Mouse (Mus musculus) limb, embryonic 15.5 days (tissue): Measurements from ENCODE around the gene Metap1d. TPM values are rescaled to one million over a fixed set of nuclear protein-coding genes. Genes with fewer than 3 reads are reported as not detected.

ENCODE experiments used
- ATAC-seq: fragments of 200-750 bp; cut with Nextera tagmentation; 2 replicates; pipeline ENCODE4 v1.8.0; 2017; ENCODE audit warnings: low read depth, moderate TSS enrichment; ENCODE audit not compliant: insufficient number of reproducible peaks, low FRiP score, low TSS enrichment
- H3K27ac ChIP-seq: fragments of 300-500 bp; sonication (generic); 2 replicates; pipeline ENCODE4 v1.5.1; 2015; ENCODE audit warnings: moderate library complexity, mild to moderate bottlenecking, inconsistent platforms
- H3K27me3 ChIP-seq: fragments of 300-500 bp; sonication (generic); 2 replicates; pipeline ENCODE4 v1.6.1; 2015; ENCODE audit warnings: inconsistent platforms
- H3K36me3 ChIP-seq: fragments of 300-500 bp; sonication (generic); 2 replicates; pipeline ENCODE4 v1.6.1; 2015; ENCODE audit warnings: inconsistent platforms
- H3K4me1 ChIP-seq: fragments of 300-500 bp; sonication (generic); 2 replicates; pipeline ENCODE4 v1.6.1; 2015; ENCODE audit warnings: inconsistent platforms
- H3K4me2 ChIP-seq: fragments of 300-500 bp; sonication (generic); 2 replicates; pipeline ENCODE4 v1.6.1; 2015; ENCODE audit warnings: mild to moderate bottlenecking, inconsistent platforms
- H3K4me3 ChIP-seq: fragments of 300-500 bp; sonication (generic); 2 replicates; pipeline ENCODE4 v1.5.1; 2015; ENCODE audit warnings: mild to moderate bottlenecking, inconsistent platforms
- H3K9ac ChIP-seq: fragments of 300-500 bp; sonication (generic); 2 replicates; pipeline ENCODE4 v1.6.1; 2015; ENCODE audit warnings: inconsistent platforms
- H3K9me3 ChIP-seq: fragments of 300-500 bp; sonication (generic); 2 replicates; pipeline ENCODE4 v1.6.1; 2016; ENCODE audit warnings: inconsistent platforms
- WGBS: fragments of 180-500 bp; shearing (Covaris S2); methylation state at CpG from one replicate; pipeline ENCODE4 v1.1.7; 2015; 5-methylcytosine and 5-hydroxymethylcytosine counted together
- polyA plus RNA-seq: library from polyadenylated mRNA; unstranded; fragments of >200 nt; fragmentation: Nextera tagmentation; extraction: Ambion mirVana; gene quantifications from 2 replicates; pipeline ENCODE4 v1.2.1, GENCODE M21; 2015

Gene Metap1d
- polyA plus RNA-seq, 1 experiment from 2014 or later: 41.6 TPM

- Histone ChIP-seq H3K27me3 (no peaks in the 10 kb centered on the region), H3K9me3 (peaks cover 4% of the 10 kb centered on the region; the same call in 1 of the 2 replicates), H3K27ac (no peak overlapping the region), H3K4me2 (no peak overlapping the region), H3K4me3 (no peak overlapping the region), H3K36me3 (no peaks in the 10 kb centered on the region), H3K4me1 (peaks cover 13% of the 10 kb centered on the region), H3K9ac (no peak overlapping the region)
- no peak for ATAC-seq
- WGBS: 50% methylated on average over 4 of the region's 4 CpGs
These were observed 22.7 kb downstream of the Metap1d start for GRCm38 (mm10) chr2:71475760-71476159.

- Histone ChIP-seq H3K4me2 (no peak overlapping the region), H3K27ac (no peak overlapping the region), H3K9me3 (peaks cover 4% of the 10 kb centered on the region; the same call in 1 of the 2 replicates), H3K4me1 (peaks cover 13% of the 10 kb centered on the region), H3K27me3 (no peaks in the 10 kb centered on the region), H3K4me3 (no peak overlapping the region), H3K36me3 (no peaks in the 10 kb centered on the region), H3K9ac (no peak overlapping the region)
- no peak for ATAC-seq
These were observed 24.7 kb downstream of the Metap1d start for GRCm38 (mm10) chr2:71477787-71478186.

DNA sequence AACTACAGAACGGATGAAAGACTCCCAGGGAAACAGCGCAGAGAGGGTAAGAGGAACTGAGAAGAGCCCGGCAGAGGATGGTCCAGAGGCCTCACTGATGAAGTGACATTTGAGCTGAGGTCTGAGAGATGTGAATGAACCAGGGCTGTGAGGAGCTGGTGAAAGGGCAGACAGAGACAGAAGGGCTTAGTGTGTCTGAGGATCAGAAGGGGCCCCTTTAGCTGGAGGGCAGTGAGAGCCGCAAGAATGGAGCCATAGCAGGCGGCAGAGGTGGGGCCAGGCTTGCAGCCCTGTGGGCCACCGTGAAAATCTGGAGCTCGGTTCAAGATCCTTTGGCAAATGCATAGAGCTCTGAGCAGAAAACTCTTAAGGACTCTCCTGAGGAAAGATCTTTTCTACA, 26.8 kb downstream of the Metap1d start:
- Histone ChIP-seq H3K4me2 (no peak overlapping the region), H3K27me3 (no peaks in the 10 kb centered on the region), H3K4me1 (peaks cover 11% of the 10 kb centered on the region), H3K27ac (no peak overlapping the region), H3K36me3 (no peaks in the 10 kb centered on the region), H3K9ac (no peak overlapping the region), H3K4me3 (no peak overlapping the region), H3K9me3 (peaks cover 4% of the 10 kb centered on the region; the same call in 1 of the 2 replicates)
- ATAC-seq: no peak
- 18% methylated on average over 7 of the region's 7 CpGs for WGBS

- no peak for ATAC-seq
These were observed 28.7 kb downstream of the Metap1d start for GRCm38 (mm10) chr2:71481825-71482224.

GRCm38 (mm10) chr2:71483046-71483716, 30.1 kb downstream of the Metap1d start:
- 57% methylated on average over 10 of the region's 10 CpGs for WGBS
- ATAC-seq: no peak

More at GRCm38 (mm10) chr2:71481825-71482224, 28.7 kb downstream of the Metap1d start:
- Histone ChIP-seq H3K9ac (no peak overlapping the region), H3K9me3 (peaks cover 4% of the 10 kb centered on the region; the same call in 1 of the 2 replicates), H3K4me2 (no peak overlapping the region), H3K36me3 (no peaks in the 10 kb centered on the region), H3K27me3 (no peaks in the 10 kb centered on the region), H3K4me3 (no peak overlapping the region), H3K27ac (no peak overlapping the region), H3K4me1 (peaks cover 5% of the 10 kb centered on the region)
- WGBS: 62% methylated on average over 6 of the region's 6 CpGs

GRCm38 (mm10) chr2:71483717-71484066, 30.6 kb downstream of the Metap1d start:
- Histone ChIP-seq H3K9ac (no peak overlapping the region), H3K27ac (no peak overlapping the region), H3K9me3 (no peaks in the 10 kb centered on the region), H3K4me3 (no peak overlapping the region), H3K4me1 (peaks cover 5% of the 10 kb centered on the region), H3K27me3 (no peaks in the 10 kb centered on the region), H3K4me2 (no peak overlapping the region), H3K36me3 (no peaks in the 10 kb centered on the region)
- 28% methylated on average over 5 of the region's 5 CpGs for WGBS
- ATAC-seq: no peak

More at GRCm38 (mm10) chr2:71483046-71483716, 30.1 kb downstream of the Metap1d start:
- H3K4me1 ChIP-seq: peaks cover 5% of the 10 kb centered on the region
- H3K4me2 ChIP-seq: no peak overlapping the region
- H3K36me3 ChIP-seq: no peaks in the 10 kb centered on the region
- no peak overlapping the region for H3K9ac ChIP-seq
- no peak overlapping the region for H3K27ac ChIP-seq
- H3K4me3 ChIP-seq: no peak overlapping the region
- no peaks in the 10 kb centered on the region for H3K9me3 ChIP-seq
- no peaks in the 10 kb centered on the region for H3K27me3 ChIP-seq

DNA sequence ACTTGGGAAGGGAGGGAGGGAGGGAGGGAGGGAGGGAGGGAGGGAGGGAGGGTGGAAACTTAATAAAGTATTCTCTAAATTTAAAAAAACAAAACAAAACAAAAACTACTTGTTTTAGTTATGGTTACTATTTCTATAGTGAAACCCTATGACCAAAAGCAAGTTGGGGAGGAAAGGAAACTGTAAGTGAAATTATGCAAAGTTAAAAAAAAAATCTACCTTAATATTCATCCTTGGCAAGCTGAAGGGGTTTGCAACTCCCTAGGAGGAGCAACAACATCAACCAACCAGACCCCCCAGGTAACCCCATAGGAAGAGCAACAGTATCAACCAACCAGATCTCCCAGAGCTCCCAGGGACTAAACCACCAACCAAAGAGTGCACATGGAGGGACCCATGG, 38.2 kb downstream of the Metap1d start:
- no peak for ATAC-seq
- no peak overlapping the region for H3K4me2 ChIP-seq
- no peak overlapping the region for H3K27ac ChIP-seq
- no peaks in the 10 kb centered on the region for H3K27me3 ChIP-seq
- H3K4me3 ChIP-seq: no peak overlapping the region
- no peaks in the 10 kb centered on the region for H3K36me3 ChIP-seq
- H3K9ac ChIP-seq: no peak overlapping the region
- no peaks in the 10 kb centered on the region for H3K9me3 ChIP-seq
- H3K4me1 ChIP-seq: no peaks in the 10 kb centered on the region

DNA sequence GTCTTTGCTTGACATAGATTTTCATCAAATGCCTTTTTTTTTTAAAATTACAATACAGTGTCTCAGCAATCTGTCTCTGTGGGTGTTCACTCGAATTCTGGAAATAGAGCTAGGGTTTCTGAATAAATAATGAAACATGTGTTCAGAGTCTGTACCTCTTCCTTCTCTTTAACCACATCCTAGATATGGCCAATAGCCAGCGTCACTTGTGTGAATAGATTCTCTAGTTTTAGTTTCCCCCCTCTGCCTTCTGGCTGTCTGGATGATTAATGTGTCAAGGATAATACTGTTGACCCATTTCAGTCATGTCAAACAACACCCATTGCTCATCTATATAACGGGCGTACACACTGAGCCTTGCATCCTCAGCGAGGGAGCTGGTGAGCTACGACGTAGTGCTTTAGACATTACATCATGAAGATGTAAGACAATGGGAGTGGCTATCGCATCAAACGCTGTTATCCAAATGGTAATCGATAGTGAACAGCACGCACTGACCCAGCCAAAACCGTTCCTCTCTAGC, 40.1 kb downstream of the Metap1d start:
- H3K9ac ChIP-seq: no peak overlapping the region
- ATAC-seq: no peak
- peaks cover 2% of the 10 kb centered on the region; the same call in 1 of the 2 replicates for H3K4me1 ChIP-seq
- no peak overlapping the region for H3K4me2 ChIP-seq
- no peaks in the 10 kb centered on the region for H3K27me3 ChIP-seq
- H3K36me3 ChIP-seq: no peaks in the 10 kb centered on the region
- H3K27ac ChIP-seq: no peak overlapping the region
- H3K9me3 ChIP-seq: no peaks in the 10 kb centered on the region
- WGBS: 79% methylated on average over 12 of the region's 12 CpGs
- H3K4me3 ChIP-seq: no peak overlapping the region

DNA sequence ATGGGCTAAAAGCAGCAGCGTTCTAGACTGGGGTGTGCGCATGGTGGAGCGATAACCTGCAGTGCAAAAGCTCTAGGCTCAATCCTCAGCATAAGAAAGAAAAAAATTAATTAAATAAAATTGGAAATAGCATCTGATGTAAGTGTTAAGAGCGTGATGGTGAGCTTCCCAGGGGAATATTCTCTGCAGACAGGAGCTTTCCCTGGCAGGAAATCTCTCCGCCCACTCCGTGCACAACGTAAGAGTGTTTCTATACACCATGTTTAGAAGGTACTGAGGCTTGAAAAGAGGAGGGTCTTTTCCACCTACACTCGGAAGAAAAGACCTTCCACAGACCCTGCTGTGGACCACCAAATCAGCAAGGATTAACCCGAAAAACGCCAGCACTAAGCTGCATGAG, 41.4 kb downstream of the Metap1d start:
- Histone ChIP-seq H3K36me3 (no peaks in the 10 kb centered on the region), H3K27me3 (no peaks in the 10 kb centered on the region), H3K4me3 (no peak overlapping the region), H3K27ac (no peak overlapping the region), H3K4me2 (no peak overlapping the region), H3K9me3 (no peaks in the 10 kb centered on the region), H3K4me1 (peaks cover 2% of the 10 kb centered on the region; the same call in 1 of the 2 replicates), H3K9ac (no peak overlapping the region)
- 75% methylated on average over 10 of the region's 10 CpGs for WGBS
- ATAC-seq: no peak

DNA sequence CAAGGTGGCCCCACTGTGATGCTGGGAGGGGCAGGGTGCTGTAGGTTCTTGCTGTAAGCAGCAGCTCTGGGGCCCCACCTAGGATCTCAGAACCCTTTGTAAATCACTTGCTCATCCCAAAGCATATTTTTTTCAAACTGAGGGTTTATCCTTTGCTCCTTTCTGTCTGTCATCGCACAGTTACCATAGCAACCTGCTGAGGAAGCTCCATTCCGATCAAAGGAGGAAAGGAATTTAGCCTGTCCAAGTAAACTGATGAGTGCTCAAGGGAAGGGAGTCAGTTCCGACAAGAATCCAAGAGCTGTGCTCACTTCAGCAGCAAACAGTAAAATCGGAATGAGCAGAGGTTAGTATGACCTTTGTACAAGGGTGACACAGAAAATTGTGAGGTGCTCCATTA, 41.9 kb downstream of the Metap1d start:
- H3K4me1 ChIP-seq: peaks cover 4% of the 10 kb centered on the region
- no peaks in the 10 kb centered on the region for H3K36me3 ChIP-seq
- ATAC-seq: no peak
- 49% methylated on average over 4 of the region's 4 CpGs for WGBS
- H3K27me3 ChIP-seq: no peaks in the 10 kb centered on the region
- no peak overlapping the region for H3K27ac ChIP-seq
- no peak overlapping the region for H3K9ac ChIP-seq
- H3K9me3 ChIP-seq: no peaks in the 10 kb centered on the region
- H3K4me2 ChIP-seq: no peak overlapping the region
- H3K4me3 ChIP-seq: no peak overlapping the region

- 20% methylated on average over 5 of the region's 5 CpGs for WGBS
- H3K4me2 ChIP-seq: no peak overlapping the region
- no peaks in the 10 kb centered on the region for H3K27me3 ChIP-seq
- no peak overlapping the region for H3K4me3 ChIP-seq
- H3K4me1 ChIP-seq: peaks cover 5% of the 10 kb centered on the region
- no peaks in the 10 kb centered on the region for H3K36me3 ChIP-seq
- no peak overlapping the region for H3K9ac ChIP-seq
- no peaks in the 10 kb centered on the region for H3K9me3 ChIP-seq
- no peak overlapping the region for H3K27ac ChIP-seq
- 0 out of 2 replicates have a peak, but pooled peaks have one; percentile 55 for ATAC-seq
These were observed 44.1 kb downstream of the Metap1d start for GRCm38 (mm10) chr2:71497175-71497574.

- ATAC-seq: no peak
- Histone ChIP-seq H3K9ac (no peak overlapping the region), H3K9me3 (no peaks in the 10 kb centered on the region), H3K27me3 (no peaks in the 10 kb centered on the region), H3K27ac (no peak overlapping the region), H3K4me1 (peaks cover 5% of the 10 kb centered on the region), H3K4me2 (no peak overlapping the region), H3K36me3 (no peaks in the 10 kb centered on the region), H3K4me3 (no peak overlapping the region)
- WGBS: 49% methylated on average over 16 of the region's 16 CpGs
These were observed 46.5 kb downstream of the Metap1d start for GRCm38 (mm10) chr2:71499276-71500230.
